Mouse (Mus musculus) CH12.LX (cell line): Measurements from ENCODE around the gene Ift81.

Experiments
- BHLHE40 ChIP-seq: IDR thresholded peaks from 2 replicates; pipeline ENCODE4 v1.6.1; 2011; ENCODE audit warnings: mild to moderate bottlenecking, low read depth, low read length, improper control_type of control experiment
- CTCF ChIP-seq, 2 experiments: IDR thresholded peaks in 1 of 2; conservative IDR thresholded peaks in 1 of 2; 2 replicates each; pipeline ENCODE4 v1.5.1; 2011 to 2012; ENCODE audit warnings: low read depth in 2 of 2, low read length in 2 of 2, improper control_type of control experiment in 1 of 2, inconsistent platforms in 1 of 2, mild to moderate bottlenecking in 1 of 2, moderate library complexity in 1 of 2
- MEF2A ChIP-seq: IDR thresholded peaks from 2 replicates; pipeline ENCODE4 v1.6.1; 2014; ENCODE audit warnings: low read depth, mild to moderate bottlenecking, inconsistent platforms, low read length, improper control_type of control experiment, borderline replicate concordance
- POLR2A ChIP-seq: IDR thresholded peaks from 2 replicates; pipeline ENCODE4 v1.6.1; 2011; ENCODE audit warnings: low read depth, mild to moderate bottlenecking, improper control_type of control experiment, low read length

DNA sequence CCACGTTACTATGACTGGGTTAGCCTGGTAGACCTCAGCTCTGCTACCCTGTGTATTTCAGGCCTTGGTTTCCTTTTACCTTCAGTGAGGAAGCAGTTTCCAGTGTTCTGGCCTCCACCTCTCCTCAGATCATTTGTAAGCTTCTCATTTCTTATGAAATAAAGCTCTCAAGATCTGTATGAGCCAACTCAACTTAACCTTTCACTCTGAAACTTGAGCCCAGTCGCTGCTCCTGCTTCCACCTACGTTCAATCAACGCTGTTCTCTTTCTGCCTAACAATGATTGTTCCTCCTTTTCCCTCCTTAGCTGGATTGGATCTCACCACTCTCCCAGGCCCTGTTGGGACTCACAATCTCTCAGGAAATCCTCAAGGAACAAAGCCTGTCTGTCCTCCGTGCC, 2.7 kb downstream of the Ift81 start:
- TF ChIP-seq BHLHE40 (no peak), MEF2A (no peak), POLR2A (no peak), CTCF (conservative IDR thresholded peaks at IDR 0.05 in 1 of 2, IDR thresholded peaks at IDR 0.05 in 1 of 2; ENCODE audit: low read depth in 2 of 2, low read length in 2 of 2) (no peak)
